Mouse (Mus musculus): ENCODE measurements around the gene Decr2.
A peak's percentile ranks its signal among the peaks of the same experiment; 100 is the strongest.

Decr2 gene

DNA sequence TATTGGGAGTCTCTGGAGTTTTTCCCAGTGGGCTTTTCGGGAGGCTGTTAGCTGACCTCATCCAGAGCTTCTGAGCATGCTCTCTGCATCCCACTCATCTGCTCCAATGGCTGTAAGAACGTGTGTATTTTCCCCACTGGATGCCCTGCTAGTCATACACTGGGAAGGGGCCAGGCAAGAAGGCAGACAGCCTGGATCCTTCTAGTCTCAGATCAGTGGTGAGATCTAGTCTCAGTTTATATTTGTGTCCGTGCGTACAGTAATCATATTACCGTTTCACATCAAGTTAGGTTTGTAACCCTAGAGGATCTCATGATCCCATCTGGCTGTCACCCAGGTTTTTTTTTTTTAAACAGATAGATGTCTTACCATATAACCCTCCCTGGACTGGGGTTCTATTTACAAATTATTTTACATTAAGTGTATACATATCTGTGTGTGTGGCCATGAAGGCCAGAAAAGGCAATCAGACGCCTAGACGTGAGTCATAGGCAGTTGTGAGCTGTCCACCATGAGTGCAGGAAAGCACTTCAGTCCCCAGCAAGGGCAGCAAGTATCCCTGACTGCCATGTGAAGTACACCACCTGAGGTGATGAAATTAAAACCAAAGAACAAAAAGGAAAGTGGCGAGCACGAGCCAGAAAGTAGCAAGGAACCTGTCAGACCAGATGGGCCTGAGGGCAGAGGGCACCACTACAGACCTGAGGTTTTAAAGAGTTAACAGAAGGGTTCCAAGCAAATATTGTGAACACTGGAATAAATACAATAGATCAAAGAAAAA is 32.2 kb downstream of the Decr2 start:
- peak; percentile 69 to 81 for DNase-seq

DNA sequence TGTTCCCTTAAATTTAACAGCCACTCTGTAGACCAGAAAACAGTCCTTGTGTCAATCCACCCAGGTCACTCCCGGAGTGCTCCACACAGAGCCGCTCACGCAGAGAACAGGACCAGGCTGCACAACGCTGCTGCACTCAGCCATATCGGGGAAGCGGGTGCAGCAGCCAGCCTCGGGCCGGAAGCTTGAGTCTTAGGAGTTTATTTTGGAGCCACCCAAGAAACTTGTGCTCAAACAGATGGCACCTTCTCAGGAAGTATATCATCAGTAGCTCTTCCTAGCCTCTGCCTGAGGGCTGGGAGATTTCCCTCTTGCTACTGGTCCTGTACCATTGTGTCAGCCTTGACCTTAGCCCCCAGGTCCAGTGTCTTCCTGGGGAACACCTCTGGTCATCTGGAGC is 32.9 kb downstream of the Decr2 start:
- DNase-seq, result no peak

DNA sequence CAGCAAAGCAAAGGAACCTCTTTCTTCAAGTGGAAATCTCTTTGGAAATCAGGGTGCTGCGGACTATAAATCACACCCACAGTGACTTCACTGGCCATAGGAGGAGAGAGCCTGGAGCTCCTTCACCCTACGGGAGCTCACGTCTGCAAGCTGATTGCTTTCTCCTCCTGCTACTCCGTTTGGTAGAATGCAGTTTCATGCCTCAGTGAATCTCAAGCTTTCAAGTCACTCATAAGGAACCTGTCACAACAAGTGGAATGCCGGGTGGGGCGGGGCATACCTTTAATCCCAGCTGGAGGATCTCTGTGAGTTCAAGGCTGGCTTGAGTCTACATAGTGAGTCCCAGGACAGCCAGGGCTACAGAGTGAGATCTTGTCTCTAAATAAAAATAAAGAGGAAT is 35.0 kb downstream of the Decr2 start:
- DNase-seq, result no peak

DNA sequence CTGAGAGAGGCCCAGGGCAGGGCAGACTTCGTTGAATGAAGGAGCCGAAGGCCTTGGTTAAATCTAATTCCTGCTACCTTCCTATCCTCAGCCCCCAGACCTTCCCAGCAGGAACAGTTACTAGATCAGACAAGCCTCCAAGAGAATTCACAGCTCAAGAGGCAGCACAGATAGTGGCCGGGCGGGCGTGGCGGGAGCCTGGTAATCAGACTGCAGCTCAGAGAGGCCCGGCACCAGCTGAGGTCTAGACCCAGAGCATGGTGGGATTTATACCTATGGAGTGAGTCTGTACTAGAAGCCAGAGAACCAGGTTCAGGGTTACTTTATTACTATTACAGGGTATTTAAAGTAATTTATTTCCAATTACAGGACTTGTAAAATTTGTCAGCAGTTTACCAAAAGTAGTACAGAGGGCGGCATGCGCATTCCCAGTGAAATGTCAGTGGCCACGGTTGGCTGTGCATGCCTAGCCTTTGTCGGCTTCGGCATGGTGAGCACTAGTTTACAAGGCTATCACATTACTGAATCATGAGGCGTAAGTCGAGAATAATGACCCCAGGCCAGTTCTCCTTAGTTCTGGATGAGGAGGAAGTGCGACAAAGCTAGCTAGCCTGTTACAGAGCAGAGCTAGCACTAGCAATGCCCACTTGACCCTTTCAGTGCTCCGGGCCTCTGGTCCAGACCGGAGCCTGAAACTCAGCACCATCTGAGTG is 35.8 kb downstream of the Decr2 start:
- DNase-seq, result no peak

DNA sequence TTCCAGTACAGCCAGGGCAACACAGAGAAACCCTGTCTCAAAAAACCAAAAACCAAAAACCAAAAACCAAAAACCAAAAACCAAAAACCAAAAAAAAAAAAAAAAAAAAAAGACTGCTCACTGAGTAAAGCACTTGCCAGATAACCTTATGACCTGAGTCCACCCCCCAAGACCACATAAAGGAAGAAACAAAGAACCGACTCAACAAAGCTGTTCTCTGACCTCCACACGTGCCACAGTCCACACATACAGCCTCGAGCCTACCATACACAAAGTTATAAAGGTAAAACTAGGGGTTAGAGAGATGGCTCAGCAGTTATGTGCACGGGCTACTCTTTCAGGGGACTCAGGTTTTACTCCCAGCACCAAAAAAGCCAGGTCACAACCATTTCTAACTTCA is 37.4 kb downstream of the Decr2 start:
- DNase-seq, result no peak

DNA sequence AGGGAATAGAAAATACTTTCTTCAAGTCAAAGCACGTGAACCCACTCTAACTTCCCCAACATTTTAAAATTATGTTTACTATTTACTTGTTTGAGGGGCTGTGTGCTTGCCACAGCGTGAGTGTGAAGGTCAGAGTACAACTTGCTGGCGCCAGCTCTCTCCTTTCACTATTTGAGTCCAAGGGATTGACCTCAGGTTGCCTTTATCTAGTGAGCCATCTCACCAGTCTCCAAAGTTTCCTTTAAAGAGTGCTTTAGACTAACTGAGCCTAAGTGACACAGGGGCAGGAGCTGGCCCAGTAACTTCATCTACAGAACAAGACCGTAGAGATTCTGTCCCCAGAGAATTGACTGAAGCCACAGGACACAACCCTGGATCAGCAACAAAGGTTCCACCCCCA is 38.1 kb downstream of the Decr2 start:
- no peak for DNase-seq

DNA sequence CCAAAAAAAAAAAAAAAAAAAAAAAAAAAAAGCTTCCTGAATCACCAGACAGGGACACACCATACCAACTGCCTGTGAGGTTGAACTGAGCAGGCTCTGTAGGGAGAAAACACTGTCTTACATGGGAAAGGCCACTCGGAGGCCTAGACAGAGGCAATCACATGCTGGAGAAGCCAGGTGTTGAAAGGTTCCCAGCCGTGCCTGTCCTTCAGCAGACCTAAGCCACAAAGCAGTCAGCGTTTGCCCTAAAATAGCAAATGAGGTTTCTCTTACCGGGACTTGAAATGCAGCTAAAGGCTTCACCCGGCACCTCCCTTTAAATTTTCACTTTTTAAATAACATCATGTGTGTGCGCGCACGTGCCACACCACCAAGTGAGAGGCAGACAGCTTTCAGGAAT is 42.0 kb downstream of the Decr2 start:
- no peak for DNase-seq

DNA sequence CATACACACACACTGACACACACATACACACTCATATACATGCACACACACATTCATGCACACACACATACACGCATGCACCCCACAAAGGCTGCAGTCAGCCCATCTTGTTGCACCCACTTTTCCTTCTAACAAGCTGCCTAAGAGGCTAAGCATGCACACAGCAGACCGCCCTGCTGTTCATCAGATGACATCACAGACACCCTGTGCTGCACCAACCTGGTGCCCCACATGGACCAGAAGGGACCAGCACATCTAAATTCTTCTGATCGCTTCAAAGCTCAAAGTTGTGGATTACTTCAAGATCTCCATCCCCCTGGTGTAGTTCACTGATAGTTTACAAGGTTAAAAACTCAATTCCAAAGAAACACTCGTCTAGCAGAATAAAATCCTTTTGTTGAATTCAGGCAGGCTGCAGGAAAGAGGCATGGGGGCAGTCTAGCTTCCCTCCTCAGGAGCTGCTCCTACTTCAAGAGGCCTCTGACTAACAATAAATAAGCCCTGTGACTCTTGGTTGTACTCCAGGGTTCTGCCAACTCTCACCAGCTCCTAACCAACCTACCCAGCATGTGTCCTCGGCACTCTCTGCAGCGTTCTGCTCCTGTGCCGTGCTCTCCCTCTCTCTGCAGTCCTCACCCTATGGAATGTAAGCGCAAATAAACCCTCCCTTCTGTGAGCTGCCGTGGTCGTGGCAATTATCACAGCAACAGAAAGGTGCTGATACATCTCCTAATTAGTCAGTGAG is 43.7 kb downstream of the Decr2 start:
- no peak for DNase-seq

DNA sequence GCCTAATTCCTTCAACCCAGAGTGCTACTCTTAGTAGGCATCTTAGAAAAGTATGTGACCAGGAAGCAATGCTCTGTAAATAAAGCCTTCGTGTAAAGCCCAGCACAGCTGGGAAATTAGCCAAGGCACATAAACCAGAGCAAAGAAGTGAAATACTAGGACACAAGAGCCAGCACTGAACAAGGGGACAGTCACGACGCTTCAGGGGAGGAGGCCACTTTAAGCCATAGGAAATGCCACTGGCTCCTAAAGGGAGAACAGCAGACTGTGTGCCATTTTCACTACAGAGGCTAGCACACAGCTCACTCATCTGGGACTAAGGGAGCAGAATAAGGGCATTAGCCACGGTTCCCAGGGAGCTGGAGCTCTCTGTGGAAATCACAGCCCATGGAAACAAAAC is 44.9 kb downstream of the Decr2 start:
- DNase-seq, result peak in 1 of 2 experiments; percentile 48

DNA sequence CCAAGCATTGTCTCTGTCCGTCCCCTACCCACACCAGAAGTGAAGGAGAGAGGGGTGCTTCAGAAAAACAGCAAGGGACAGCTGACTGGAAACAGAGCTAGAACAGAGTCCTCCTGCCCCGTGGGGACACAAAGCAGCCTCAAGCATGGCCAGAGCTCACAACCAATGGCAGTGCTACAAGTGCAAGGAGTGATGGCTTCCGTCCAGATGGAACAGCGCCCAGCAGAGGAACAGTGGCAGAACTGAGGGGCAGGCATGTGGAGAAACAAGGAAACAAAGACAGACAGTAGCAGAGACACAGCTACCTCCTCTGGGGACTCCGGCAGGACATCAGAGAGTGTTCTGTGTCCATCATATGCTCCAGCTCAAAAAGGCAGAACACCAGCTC is 46.9 kb downstream of the Decr2 start:
- DNase-seq, result peak; percentile 69 to 77

DNA sequence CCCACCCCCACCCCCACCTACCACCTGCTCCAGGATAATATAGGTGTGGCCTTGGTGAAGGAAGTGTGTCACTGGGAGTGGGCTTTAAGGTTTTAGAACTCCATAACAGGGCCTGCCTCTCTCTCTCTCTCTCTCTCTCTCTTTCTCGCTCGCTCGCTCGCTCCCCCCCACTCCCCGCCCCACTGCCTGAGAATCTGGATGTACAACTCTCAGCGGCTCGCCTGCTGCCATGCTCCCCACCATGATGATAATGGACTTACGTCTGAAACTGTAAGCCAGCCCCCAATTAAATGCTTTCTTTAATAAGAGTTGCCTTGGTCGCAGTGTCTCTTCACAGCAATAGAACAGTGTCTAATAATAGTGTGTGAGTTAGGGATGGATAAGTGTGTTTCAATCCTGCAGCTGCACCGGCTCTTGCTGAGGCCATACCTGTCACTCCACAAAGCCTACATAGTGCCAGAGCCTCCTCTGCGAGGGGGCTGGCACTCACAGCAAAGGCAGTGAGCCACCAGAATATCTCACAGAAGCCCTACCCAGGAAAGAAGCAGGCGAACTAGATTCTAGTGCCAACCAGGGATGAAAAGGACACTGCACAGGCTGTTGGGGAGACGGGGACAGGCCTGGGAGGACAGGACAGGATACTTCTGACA is 47.4 kb downstream of the Decr2 start:
- no peak for DNase-seq

DNA sequence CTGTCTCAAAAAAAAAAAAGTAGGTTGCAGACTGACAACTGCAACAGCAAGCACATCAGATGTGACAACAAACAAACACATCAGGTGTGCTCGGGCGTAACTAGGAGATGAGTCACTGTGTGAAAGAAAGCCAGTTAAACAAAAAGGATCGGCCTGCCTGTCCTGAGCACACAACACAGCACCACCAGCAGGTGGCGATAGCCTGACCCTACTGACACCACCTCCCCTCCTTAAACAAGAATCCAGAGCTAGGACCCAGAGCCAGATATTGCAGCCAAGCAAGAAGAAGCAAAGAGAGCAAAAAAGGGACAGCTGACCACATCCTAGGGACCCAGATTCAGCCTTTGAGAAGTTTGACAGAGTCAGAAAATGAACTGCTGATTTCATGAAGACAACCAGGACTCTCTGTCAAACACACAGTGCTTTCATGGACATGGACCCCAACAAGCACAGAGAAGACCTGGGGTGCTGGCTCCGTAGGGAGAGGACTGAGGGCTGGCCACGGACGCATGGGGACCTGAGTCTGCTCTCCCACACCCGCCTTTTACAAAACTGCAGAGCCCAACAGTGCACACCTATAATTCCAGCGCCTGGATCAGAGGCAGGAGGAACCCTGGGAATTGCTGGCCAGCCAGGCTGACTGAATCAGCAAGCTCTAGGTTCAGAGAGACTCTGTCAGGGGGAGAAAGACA is 48.9 kb downstream of the Decr2 start:
- peak; percentile 40 to 60 for DNase-seq

DNA sequence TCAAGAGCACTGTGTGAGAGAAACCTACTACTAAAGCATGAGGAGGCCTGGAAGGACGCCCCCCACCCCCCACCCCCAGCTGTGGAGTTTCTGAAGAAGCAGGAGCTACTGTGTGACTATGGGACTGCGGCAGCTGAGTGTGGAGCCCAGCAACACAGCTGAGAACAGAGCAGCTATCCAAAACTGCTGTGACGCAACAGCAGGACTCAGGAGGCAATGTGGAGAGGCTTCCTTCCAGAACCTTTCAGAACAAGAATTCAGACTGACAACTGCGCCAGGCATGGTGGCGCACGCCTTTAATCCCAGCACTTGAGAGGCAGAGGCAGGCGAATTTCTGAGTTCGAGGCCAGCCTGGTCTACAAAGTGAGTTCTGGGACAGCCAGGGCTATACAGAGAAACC is 49.4 kb downstream of the Decr2 start:
- DNase-seq, result peak; percentile 42 to 50

DNA sequence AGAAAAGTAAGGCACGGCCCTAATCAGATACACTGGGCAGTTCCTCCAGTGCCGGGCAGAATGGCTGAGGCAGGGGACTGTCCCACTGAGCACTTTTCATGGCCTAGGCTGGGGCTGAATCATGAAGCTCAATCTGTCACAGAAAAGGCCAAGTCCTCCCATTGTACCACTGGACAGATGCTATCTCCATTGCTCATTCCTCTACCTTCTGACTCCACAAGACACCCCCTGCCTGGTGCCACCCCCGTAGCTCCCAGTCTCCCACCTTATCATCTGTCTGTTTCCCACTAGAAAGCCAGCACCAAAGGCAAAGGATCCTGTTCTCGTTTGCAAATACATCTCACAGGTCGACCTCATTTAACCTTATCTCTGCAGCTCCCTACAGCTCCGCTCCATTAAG is 58.1 kb downstream of the Decr2 start:
- no peak for DNase-seq

DNA sequence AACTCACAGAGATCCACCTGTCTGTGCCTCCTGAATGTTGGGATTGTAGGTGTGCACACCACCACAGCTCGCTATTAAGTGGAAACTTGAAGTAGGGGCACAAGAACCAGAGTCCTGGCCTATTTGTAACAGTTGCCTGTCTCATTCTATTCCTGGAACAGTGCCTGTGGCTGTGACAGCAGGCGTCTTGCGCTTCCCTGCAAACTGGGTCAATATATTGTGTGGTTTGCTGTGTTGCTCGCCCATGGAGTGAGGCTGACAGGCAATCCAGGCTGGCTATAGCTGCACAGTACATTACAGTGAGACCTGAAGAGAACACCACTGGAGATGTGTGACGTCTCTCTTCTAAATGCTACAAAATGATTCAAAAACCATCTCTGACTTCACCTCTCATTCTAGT is 58.6 kb downstream of the Decr2 start:
- no peak for DNase-seq
